Mouse (Mus musculus): ENCODE measurements around the gene Zfp280c.

Zfp280c gene

DNA sequence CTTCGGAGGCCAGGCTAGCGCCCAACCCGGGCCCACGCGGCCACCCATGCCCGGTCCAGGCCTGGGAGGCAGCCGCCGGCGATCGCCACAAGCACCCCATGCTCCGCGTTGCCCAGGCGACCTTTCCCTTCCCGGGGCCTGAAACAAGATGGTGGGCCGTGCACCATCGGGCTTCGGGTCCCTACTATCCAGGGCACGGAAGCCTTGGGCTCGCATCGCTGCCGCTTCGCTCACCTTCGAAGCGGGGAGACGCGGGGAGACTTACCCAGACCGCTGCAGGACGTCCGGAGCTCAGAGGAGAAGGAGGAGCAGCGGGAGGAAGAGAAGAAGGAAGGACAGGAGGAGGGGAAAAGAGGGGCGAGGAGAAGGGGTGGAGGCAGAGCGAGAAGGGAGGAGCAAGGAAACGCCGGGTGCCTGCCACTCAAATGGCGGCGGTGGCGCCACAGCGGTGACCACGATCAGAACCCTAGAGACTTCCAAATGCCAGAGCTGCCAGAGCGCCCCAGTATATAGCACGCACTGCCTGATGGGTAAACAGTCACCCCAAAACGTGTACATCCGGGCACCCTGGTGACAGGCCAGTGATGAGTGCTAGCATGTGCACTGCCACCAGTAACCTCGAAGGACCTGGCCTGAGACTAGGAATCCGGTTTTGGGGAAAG, at the start of gene Zfp280c:
Zfp280c (minus strand) TSS at position 406 of the 662 bp plus-strand sequence.
- peak; percentile 80 to 84 for DNase-seq (ENCODE audit: low spot score in 2 of 2)

DNA sequence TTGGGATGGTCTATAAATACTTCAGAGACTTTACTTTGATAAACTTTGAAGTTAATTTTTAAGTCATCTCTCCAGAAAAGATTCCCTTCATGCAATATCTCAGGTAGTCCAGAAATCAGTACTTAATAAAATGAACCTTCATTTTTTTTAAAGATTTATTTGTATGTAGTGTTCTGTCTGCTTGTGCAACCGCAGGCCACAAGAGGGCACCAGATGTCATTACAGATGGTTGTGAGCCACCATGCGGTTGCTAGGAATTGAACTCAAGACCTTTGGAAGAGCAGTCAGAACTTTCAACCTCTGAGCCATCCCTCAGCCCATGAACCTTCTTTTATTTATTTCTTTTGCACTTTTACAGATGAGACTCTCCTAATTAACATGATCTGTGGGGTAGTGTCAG, 42.7 kb upstream of the Zfp280c start:
- no peak for DNase-seq (ENCODE audit: low spot score in 2 of 2)

DNA sequence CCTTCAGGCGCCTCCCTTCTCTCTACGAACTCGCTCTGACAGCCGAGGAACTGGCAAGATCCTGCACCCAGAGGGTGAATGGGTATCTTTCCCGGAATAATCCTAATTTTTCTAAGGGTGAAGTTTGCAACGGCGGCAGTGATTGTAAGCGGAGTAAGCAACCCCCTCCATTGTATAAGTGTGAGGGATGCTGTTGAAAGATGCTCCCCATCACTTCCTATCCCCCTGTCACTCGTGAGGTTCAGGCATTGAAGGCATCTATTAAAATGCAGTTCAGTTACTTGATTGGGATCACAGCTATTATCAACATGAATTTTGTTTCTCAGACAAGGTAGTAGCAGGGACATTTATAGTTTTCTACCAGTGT, 29.7 kb upstream of the Zfp280c start:
- no peak for DNase-seq (ENCODE audit: low spot score in 2 of 2)

DNA sequence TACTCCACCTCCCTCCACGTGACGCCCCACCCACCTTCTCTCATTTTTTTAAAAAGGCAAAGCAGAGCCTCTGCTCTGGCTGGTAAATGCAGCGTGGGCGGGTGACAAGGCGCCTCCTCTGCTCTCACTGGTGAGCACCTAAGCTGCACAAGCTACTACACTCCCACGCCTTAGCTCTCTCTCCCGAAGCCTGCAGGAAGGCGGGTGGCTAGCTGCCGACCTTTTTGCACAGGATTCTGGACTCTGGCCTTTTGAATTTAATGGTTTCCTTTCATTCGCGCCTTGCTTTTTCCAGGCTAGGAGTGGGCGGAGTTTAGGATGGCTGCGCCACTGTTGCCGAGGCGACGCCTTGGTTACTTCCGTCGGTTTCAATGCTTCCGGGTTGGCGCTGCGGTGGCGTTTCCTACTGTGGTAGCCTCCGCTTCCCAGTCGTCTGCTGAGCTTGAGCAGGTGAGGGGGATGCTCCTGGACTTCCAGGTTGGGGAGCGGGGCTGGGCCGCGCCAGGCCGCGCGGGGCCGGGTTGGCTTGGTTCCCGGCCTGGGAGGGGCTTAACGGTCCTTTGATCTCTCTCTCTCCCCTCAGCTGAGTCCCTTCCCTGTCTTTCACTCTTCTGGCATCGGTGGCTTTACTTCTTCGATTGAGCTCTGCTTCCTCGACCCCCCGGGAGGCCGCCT, 29.2 kb upstream of the Zfp280c start, which contains the start of gene Slc25a14:
Slc25a14 (plus strand) TSS at position 35 of the 675 bp plus-strand sequence.
- DNase-seq (ENCODE audit: low spot score in 2 of 2): peak; percentile 86 to 89

DNA sequence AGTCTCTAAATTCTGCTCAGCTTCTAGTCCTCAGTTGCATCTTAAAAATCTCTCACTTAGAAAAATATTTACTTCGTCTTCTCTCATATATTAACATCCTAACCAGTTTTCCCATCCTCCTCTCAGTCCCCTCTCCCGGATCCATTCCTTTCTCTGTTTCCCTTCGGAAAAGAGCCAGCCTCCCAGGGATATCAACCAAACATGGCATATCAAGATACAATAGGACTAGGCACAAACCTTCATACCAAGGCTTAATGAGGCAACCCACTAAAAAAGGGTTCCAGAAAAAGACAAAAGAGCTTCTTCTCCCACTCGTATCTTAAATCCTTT, 28.7 kb upstream of the Zfp280c start:
- no peak for DNase-seq (ENCODE audit: low spot score in 2 of 2)

DNA sequence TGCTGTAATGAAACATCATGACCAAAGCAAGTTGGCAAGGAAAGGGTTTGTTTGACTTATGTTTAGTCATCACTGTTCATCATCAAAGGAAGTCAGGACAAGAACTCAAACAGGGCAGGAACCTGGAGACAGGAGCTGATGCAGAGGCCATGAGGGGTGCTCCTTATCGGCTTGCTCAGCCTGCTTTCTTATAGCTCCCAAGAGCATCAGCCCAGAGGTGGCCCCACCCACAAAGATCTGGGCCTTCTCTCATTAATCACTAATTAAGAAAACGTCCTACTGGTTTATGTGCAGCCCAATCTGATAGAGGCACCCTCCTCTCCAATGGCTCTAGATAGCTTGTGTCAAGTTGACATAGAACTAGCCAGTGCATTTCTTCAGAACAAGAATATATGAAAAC, 10.6 kb upstream of the Zfp280c start:
- no peak for DNase-seq (ENCODE audit: low spot score in 2 of 2)

DNA sequence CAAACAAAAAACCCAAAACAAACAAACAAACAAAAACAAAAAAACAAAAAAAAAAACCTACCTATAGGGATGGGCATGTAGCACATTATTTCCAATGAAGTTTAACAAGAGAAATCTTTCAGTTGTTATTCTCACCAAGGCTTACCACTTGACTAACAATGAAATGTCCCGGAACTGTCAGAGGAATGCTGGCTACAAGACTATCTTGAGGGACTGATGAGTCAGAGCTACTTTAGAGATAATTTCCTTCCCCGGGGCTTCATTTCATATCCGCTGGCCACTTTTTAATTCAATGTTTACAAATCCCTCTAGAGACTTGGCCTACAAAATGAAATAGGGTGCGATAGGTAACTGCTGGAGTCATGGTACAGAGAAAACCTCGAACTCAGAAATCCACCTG, 2.6 kb upstream of the Zfp280c start:
- no peak for DNase-seq (ENCODE audit: low spot score in 2 of 2)

DNA sequence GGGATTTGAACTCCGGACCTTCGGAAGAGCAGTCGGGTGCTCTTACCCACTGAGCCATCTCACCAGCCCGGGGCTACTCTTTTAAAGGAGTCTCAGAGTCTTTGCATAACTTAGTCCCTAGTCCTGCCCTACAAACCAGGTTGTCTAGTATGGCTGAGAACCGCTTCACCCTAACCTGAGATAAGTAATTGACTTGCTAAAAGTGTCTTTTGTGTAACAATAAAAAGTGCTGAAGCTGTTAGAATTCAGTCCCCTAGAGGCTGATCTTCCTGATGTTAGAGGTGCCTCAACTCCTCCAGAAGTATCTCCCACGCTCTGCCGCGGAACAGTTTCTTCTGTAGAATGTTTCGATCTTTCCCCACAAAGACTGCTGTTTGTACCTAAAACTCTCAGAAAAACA, 1.7 kb upstream of the Zfp280c start:
- DNase-seq (ENCODE audit: low spot score in 2 of 2): no peak

DNA sequence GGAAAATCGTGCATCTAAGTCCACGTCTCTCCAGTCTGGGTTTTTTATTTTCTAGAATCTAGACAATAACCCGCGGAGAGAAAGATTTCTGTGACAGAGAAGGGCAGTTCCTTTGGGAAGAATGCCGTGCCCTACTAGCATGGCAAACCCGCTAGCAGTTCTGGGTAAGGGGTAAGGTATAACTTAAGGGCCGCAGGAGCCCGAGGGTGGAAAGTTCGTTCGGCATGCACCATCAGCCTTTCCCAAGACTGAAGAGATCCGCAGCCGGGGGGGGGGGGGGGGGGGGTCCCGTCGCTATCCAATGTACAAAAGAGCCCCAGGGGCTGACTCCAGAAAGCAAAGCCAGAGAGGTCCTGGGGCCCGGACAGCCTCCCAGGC, 594 bp downstream of the Zfp280c start:
- peak; percentile 17 to 21 for DNase-seq (ENCODE audit: low spot score in 2 of 2)

DNA sequence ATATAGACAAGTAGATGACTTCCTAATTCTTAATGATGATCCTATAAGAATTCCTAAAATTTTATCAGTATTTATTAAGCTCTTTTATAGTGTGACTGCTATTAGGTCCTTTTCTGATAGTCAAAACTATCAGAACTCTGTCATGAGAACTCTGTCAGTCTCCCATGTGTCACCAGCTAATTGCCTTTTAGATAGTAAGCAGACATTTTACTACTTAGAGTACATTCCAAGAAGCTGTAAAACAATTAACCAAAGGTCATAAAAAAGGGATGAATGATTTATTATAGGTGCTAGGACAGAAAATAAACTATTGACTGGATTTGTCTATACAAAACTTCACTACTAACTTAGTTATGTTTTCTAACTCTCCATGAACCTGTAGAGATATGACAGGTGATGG, 11.0 kb downstream of the Zfp280c start:
- no peak for DNase-seq (ENCODE audit: low spot score in 2 of 2)

DNA sequence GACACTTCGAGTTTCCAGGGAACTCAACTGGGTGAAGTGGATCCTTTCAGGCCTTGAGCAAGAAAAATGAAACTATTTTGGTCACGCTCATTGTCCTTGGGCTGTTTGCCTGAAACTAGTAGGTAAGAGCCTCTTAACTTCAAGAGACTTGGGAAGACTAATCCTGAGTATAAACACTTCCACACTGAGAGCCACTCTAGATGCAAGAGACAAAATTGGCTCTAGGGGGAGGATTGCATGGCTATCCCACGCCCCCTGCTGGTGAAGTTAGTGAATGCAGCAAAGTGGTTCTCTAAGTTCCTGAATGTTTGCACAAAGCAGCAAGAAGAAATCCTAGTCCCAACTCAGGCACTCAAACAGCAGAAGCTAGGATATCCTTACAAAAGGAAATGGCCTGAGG, 62.1 kb downstream of the Zfp280c start:
- peak; percentile 77 to 81 for DNase-seq (ENCODE audit: low spot score in 2 of 2)

DNA sequence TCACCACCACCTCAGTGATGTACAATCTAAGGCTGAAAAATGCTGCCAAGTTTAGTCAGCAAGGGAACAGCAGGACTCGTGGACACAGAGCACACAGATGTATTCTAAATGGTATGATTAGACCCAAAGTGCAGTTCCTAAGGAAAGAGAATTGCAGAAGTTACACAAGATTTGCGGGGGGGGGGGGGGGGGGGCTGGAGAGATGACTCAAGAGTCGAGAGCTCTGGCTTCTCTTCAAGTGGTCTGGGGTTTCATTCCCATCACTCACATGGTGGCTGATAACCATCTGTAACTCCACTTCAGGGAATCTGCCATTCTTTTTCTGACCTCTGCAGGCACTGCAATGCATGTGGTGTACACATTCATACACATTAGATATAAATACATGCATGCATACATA, 67.9 kb downstream of the Zfp280c start:
- no peak for DNase-seq (ENCODE audit: low spot score in 2 of 2)

DNA sequence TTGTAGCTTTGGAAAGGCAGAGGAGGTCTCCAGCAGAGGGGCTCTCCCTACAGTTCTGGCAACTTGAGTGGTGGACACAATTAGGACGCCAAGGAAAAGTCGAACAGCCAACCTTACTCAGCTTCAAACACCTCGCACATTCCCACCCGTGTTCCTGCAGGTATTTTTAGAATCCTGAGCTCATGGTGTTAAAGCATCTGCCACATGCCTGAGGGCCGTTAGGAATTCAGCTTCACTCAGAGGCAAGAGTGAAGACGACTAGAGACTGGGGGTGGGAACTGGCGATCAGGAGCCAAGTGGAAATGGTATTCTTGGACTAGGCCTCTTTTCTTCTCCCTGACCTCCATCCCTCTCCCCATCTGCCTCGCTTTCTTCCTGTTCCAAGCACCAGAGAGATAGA, 68.4 kb downstream of the Zfp280c start:
- DNase-seq (ENCODE audit: low spot score in 2 of 2): peak; percentile 29 to 53

DNA sequence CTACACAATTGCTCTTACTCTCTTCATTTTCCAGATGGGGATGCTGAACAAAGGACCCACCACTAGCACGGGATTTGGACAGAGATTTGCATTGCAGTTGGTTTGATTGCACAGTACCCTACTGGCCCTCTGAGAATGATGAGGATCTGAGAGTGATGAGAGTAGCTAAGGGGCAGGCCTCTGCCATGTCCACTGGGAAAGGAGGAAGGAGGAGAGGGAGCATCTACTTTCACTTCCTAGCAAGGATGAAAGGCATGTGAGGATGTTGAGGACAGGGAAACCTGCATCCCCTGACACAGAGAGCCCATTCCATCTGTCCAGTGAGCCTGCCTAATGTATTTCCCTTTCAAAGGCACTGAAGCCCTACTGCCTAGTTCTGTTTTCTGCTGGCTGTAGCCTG, 69.0 kb downstream of the Zfp280c start:
- no peak for DNase-seq (ENCODE audit: low spot score in 2 of 2)

DNA sequence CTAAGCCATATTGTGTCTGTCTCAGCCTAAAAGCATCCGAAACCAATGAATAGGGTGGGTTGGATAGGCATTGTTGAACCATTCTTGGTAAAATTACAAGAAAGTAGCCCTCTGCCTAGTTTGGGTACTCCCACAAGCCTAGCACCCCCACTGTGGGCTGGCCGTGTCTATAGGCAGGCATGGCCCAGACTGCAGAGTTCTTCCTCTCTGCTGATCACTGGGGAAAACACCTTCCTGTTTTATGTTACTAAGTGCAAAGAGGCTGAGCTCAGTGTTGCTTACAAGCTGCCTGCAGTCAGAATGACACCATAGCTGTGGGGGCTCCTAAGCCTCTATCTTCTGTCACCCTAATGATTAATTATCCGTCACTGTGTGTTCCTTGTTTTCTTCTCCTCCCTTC, 70.8 kb downstream of the Zfp280c start:
- DNase-seq (ENCODE audit: low spot score in 2 of 2): no peak

DNA sequence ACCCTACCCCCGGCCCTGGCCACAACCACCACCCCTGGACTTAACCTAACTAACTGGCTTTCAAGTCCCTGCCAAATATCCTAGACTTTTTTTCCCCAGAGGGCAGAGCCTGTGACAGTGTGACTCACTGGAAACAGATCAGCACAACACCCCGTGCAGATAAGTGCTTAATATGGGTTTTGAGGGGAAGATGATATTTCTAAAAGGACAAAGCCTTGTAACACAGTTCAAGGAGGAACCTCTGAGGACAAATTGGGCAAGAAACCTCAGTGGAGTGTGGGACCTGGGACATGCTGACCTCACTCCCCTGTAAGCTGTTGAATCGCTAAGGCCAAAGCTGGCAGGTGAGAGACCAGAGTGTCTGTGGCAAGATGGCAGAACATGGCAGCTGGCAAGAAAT, 72.7 kb downstream of the Zfp280c start:
- DNase-seq (ENCODE audit: low spot score in 2 of 2): no peak

DNA sequence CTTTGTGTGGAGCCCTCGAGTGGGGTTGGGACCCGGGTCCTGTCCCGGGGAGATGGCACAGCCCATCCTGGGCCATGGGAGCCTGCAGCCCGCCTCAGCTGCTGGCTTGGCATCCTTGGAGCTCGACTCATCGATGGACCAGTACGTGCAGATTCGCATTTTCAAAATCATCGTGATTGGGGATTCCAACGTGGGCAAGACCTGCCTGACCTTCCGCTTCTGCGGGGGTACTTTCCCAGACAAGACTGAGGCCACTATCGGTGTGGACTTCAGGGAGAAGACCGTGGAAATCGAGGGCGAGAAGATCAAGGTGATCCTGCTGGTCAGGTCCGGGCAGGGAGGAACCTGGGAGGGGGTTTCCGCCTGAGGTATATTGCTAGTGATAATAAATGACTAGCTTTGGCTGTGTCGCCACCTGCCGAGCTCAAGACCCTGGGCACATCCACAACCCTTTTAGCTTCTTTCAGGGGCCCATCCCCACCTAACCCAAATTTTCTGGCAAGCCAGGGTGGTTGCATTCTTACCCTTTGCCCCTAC, 74.7 kb downstream of the Zfp280c start:
- peak in 1 of 2 experiments; percentile 29 for DNase-seq (ENCODE audit: low spot score in 2 of 2)

DNA sequence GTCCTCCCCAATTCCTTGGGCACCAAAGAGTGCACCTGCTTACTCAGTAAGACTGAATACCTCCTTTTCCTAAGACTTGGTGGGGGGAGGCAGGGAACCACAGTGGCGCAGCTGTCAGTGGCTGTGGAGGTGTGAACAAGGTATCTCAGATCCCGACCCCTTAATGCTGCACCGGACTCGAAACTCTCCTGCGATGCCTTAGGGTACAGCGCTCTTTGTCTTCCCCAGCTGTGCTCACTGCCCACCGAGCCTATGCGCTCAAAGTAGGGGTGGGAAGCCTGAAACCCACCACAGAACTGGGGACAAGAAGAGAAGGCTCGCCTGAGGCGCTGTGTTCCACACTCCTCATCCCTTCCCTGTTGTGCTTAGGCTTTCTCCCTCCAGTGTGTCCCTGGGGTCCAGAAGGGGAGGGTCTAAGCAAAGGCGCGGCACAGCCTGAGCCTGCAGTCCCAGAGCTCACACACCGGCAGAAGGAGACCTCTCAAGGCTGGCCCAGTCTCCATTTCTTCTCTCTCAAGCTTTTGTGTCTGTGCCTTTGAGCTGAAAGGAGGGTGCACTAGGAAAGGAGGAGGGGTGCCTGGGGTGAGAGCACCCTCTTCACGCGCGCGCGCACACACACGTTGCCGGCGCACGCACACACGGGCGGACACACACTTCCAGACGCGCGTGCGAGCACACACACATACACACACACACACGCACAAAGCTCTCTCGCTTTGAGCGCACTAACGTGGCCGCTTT, 75.3 kb downstream of the Zfp280c start, which contains the start of gene Rab33a:
Rab33a (plus strand) TSS at position 478 of the 741 bp plus-strand sequence.
- DNase-seq (ENCODE audit: low spot score in 2 of 2): peak; percentile 70 to 71

DNA sequence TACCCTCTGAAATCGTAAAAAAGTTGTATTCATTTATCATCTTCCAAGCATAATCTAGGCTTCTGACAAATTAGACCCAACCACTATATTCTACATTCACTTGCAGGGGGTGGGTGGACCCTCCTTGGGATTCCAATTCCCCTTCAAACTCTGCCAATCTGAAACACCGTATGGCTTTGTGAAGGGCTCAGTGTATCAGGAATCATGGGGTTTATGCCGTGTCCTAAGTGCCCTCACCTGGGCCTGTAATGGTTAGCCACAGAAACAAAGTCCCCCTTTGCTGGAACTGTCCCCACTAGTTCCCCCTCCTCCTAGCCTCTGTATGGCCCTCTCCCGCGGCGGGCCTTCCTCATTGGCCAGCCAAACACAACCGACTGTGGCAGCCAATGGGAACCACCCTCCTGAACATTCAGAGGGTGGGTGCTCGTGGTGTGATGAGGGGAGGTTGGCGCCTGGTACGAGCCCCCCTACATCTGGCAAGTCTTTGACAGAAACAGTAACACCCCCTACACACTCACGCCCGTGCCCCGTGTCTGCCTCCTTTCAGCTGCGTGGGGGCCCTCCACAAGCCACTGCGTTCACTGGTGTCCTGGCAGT, 76.0 kb downstream of the Zfp280c start:
- peak; percentile 82 to 89 for DNase-seq (ENCODE audit: low spot score in 2 of 2)

DNA sequence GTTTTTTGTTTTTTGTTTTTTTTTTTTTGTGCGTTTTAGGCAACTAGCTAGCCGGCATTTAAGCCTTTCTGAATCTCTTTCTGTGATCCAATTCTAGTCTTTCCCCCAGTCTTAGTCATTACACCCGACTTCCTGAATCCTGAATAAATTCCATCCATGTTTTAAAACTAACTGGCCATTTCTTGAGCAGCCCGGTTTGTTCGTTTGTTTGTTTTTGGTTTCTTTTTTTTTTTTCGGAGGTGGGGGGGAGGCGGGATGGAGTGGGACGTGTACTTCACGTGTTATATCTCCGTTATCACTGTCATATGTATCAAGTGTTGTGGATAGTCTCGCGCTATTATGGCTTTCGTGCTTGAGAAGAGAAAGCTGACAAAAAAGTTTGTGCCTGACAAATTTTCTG, 80.5 kb downstream of the Zfp280c start:
- no peak for DNase-seq (ENCODE audit: low spot score in 2 of 2)

DNA sequence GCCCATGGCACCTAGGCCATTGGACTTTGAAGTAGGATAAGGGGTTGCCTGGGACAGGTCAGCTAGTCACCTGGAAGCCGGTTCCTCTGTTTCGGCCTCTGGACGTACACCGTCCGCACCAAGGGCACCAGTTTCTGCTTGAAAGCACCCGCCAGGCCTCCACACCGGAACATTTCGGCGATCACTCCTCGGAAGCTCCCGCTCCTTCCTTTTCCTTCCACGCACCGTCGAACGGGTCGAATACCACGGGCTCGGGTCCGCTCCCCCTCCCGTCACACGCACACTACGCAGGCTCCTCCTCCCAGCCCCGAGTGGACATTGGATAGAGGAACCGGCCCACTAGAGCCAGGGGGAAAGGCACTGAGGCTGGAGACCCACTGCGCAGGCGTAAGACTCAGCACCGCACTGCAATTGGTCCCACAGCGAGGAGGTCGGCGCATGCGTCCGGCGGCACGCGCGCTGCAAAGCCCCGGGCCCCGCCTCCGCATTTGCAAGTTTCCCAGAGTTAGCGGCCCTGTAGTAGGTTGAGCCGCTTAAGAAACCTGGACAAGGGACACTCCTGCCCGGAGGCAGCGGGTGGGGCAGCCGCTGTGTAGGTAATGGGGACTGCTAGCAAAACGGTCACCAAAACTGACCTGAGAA, 81.0 kb downstream of the Zfp280c start, which contains the start of gene Aifm1:
Aifm1 (minus strand) TSS at position 398 of the 642 bp plus-strand sequence.
- DNase-seq (ENCODE audit: low spot score in 2 of 2): peak; percentile 94

DNA sequence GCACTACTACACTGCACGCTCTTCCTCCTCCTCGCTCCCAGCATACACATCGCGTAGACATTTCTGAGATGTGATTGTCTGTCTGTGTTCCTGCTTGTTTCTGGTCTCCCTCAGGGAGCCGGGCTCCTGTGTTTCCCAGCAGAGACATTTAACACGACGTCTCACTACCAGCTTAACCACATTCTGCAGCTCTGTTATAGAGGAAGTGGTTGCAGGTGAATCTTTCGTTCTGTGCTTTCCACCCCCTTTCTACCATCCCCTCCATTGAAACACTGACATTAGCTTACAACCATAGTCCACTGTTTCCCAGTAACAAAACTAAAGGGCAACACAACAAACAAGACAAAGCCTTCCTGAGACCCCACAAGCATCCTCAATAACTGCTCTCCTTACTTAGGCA, 100.5 kb downstream of the Zfp280c start:
- DNase-seq (ENCODE audit: low spot score in 2 of 2): no peak
